ENCODE assay signal across 8 mouse cellular contexts in the genomic region with DNA sequence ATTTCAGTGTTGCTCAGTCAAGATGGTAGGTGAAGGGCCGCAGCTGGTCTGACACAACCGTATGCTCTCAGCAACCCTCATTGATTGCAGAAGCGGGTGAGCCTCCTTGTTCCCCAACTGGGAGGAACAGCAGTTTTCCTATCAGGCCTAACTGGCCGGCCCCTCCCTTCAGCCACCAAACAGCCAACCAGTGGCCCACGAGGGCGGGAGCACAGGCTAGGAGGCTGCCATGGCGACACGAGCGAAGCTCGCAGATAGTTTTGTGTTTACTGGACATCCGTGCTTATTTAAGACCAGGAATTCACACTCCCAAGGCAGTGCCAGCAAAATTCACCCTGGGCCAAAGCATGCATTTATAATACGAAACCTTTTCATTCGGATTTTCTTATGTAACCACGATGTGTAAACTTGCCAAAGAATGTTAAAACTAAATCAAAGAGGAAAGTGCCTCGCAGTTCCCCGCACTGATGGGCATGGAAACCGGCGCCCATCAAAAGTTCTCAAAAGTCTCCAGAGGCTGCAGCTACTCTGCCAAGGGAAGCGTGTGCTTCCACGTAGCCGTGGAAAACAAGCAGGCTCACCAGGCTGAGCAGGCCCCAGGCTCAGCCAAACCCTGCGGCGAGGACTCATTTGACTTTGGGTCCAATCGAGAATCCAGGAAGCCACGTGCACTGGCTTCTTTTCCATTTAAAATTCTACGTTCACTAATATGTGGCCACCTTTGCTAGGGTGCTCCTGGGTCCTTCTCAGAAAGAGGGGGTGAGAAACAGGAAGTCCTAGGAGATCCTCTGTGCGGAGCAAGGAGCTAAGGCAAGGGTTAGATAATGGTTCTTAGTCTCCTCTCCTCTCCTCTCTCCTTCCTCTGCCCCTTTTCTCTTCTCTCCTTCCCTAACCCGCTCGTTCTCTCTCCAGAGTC. TPM values are rescaled to one million over a fixed set of nuclear protein-coding genes. Genes with fewer than 3 reads are reported as not detected.
DNase-seq lines count a peak whose midpoint lies in the region; ATAC-seq and TF ChIP-seq lines count a peak whose summit lies in the region.

No protein-coding gene starts in this region.

- DNase-seq in MEL (ENCODE audit: low read depth, low spot score), result peak; percentile 93
- peak; percentile 60 to 71 for DNase-seq in cerebellum, adult 18-20 months
- peak; percentile 89 for DNase-seq in forebrain, embryonic 14.5 days (ENCODE audit: low spot score)
- peak; percentile 82 to 85 for DNase-seq in heart, postnatal 10 days
- DNase-seq in kidney, postnatal 4 days, result peak; percentile 84 to 90
- peak; percentile 56 to 64 (median 61) for DNase-seq in liver, embryonic 14.5 days (ENCODE audit: low read depth in 3 of 3, low spot score in 3 of 3)
- DNase-seq in neural tube, embryonic 10.5 days (ENCODE audit: extremely low spot score, low spot score), result peak; percentile 79

- 10% methylated on average over 29 of the region's 29 CpGs for WGBS in forebrain, embryonic 14.5 days
- WGBS in liver, embryonic 14.5 days (ENCODE audit: insufficient replicate concordance), result 7% methylated on average over 29 of the region's 29 CpGs
- 11% methylated on average over 29 of the region's 29 CpGs for WGBS in stomach, embryonic 14.5 days

- TF ChIP-seq CTCF in MEL (IDR thresholded peaks at IDR 0.05 in 2 of 3, conservative IDR thresholded peaks at IDR 0.05 in 1 of 3; ENCODE audit: control insufficient read depth in 1 of 3, insufficient read depth in 1 of 3, low read depth in 2 of 3, low read length in 3 of 3, poor library complexity in 1 of 3, severe bottlenecking in 1 of 3), result no peak
- TF ChIP-seq CTCF in liver, embryonic 14.5 days (IDR thresholded peaks at IDR 0.05; ENCODE audit: low read depth), result no peak

- peak in 1 of 2 experiments; percentile 28; a peak in 1 of 4 replicates for TF ChIP-seq EP300 in MEL (IDR thresholded peaks at IDR 0.05; ENCODE audit: low read depth in 1 of 2, low read length in 2 of 2)
- TF ChIP-seq EP300 in liver, embryonic 14.5 days (IDR thresholded peaks at IDR 0.05; ENCODE audit: low read depth), result no peak

- H3K79me2 ChIP-seq in MEL (ENCODE audit: control insufficient read depth, insufficient read depth, low read length, poor library complexity), result no peaks in the 10 kb centered on the region

- peak overlapping the region; percentile 63 for H3K9ac ChIP-seq in MEL (ENCODE audit: control insufficient read depth, low read depth, low read length, poor library complexity, severe bottlenecking)
- peak overlapping the region; percentile 45 for H3K9ac ChIP-seq in forebrain, embryonic 14.5 days (ENCODE audit: low read length)
- peak overlapping the region; percentile 15; the same call in 1 of the 2 replicates for H3K9ac ChIP-seq in liver, embryonic 14.5 days (replicated peaks)
- no peak overlapping the region for H3K9ac ChIP-seq in stomach, embryonic 14.5 days (replicated peaks; ENCODE audit: low read depth, low read length)

- H3K4me2 ChIP-seq in forebrain, embryonic 14.5 days (ENCODE audit: low read length), result peak overlapping the region; percentile 55
- H3K4me2 ChIP-seq in liver, embryonic 14.5 days (ENCODE audit: low read depth), result peak overlapping the region; percentile 70
- peak overlapping the region; percentile 55 for H3K4me2 ChIP-seq in stomach, embryonic 14.5 days (replicated peaks; ENCODE audit: low read depth, low read length)

- peak overlapping the region; percentile 47 for H3K27ac ChIP-seq in MEL (ENCODE audit: control insufficient read depth, low read depth, low read length)
- no peak overlapping the region for H3K27ac ChIP-seq in forebrain, embryonic 14.5 days (ENCODE audit: low read depth, low read length)
- no peak overlapping the region for H3K27ac ChIP-seq in liver, embryonic 14.5 days
- peak overlapping the region; percentile 77; the same call in 1 of the 2 replicates for H3K27ac ChIP-seq in stomach, embryonic 14.5 days (ENCODE audit: low read length)

- peak in 1 of 2 experiments; percentile 62; a peak in 1 of 4 replicates for TF ChIP-seq POLR2A in MEL (IDR thresholded peaks at IDR 0.05; ENCODE audit: control insufficient read depth in 1 of 2, insufficient read depth in 1 of 2, low read depth in 1 of 2, low read length in 2 of 2, poor library complexity in 1 of 2)

- peaks cover 0 to 11% of the 10 kb centered on the region in 2 experiments; a peak in 2 of 4 replicates for H3K36me3 ChIP-seq in MEL (ENCODE audit: control insufficient read depth in 1 of 2, insufficient read depth in 2 of 2, low read length in 2 of 2)
- no peaks in the 10 kb centered on the region for H3K36me3 ChIP-seq in forebrain, embryonic 14.5 days (ENCODE audit: control insufficient read depth, insufficient read depth, low read length)
- no peaks in the 10 kb centered on the region for H3K36me3 ChIP-seq in liver, embryonic 14.5 days (replicated peaks; ENCODE audit: control insufficient read depth, insufficient read depth, low read depth)
- H3K36me3 ChIP-seq in stomach, embryonic 14.5 days (ENCODE audit: control insufficient read depth, insufficient read depth, low read length), result no peaks in the 10 kb centered on the region

- TF ChIP-seq RAD21 in MEL (IDR thresholded peaks at IDR 0.05; ENCODE audit: low read depth, low read length), result no peak

- intact Hi-C loops in heart, postnatal 10 days (cut with DNase I), result no loop called here

- peak; percentile 97 for ATAC-seq in forebrain, embryonic 14.5 days
- peak; percentile 72 for ATAC-seq in liver, embryonic 14.5 days (ENCODE audit: insufficient read depth)
- ATAC-seq in stomach, embryonic 14.5 days (ENCODE audit: insufficient number of reproducible peaks, insufficient read depth, low FRiP score, low read depth), result peak; percentile 86

- no peaks in the 10 kb centered on the region for H3K27me3 ChIP-seq in MEL (ENCODE audit: control insufficient read depth in 1 of 2, insufficient read depth in 2 of 2, low read length in 2 of 2)
- H3K27me3 ChIP-seq in forebrain, embryonic 14.5 days (replicated peaks; ENCODE audit: control insufficient read depth, insufficient read depth, low read length), result no peaks in the 10 kb centered on the region
- no peaks in the 10 kb centered on the region for H3K27me3 ChIP-seq in liver, embryonic 14.5 days (ENCODE audit: control insufficient read depth, insufficient read depth, low read length)
- H3K27me3 ChIP-seq in stomach, embryonic 14.5 days (ENCODE audit: control insufficient read depth, insufficient read depth, low read length), result no peaks in the 10 kb centered on the region

- H3K9me3 ChIP-seq in MEL (replicated peaks; ENCODE audit: insufficient read depth, low read length), result no peaks in the 10 kb centered on the region
- no peaks in the 10 kb centered on the region for H3K9me3 ChIP-seq in forebrain, embryonic 14.5 days (replicated peaks; ENCODE audit: control insufficient read depth, low read length)
- no peaks in the 10 kb centered on the region for H3K9me3 ChIP-seq in liver, embryonic 14.5 days (ENCODE audit: control insufficient read depth, low read length)
- H3K9me3 ChIP-seq in stomach, embryonic 14.5 days (ENCODE audit: control insufficient read depth, low read depth, low read length), result no peaks in the 10 kb centered on the region

- peak overlapping the region; percentile 65 to 87 for H3K4me3 ChIP-seq in MEL (ENCODE audit: control insufficient read depth in 1 of 2, insufficient read depth in 1 of 2, low read depth in 2 of 2, low read length in 2 of 2)
- H3K4me3 ChIP-seq in forebrain, embryonic 14.5 days (ENCODE audit: low read depth, low read length), result peak overlapping the region; percentile 30
- H3K4me3 ChIP-seq in liver, embryonic 14.5 days (ENCODE audit: insufficient read depth in 1 of 2, low read depth in 2 of 2, low read length in 2 of 2), result peak overlapping the region; percentile 34 to 42
- peak overlapping the region; percentile 15 for H3K4me3 ChIP-seq in stomach, embryonic 14.5 days (ENCODE audit: low read depth, low read length)

- H3K4me1 ChIP-seq in MEL (ENCODE audit: control insufficient read depth in 1 of 2, insufficient read depth in 2 of 2, low read length in 2 of 2), result peaks cover 5 to 11% of the 10 kb centered on the region in 2 experiments; a peak in 3 of 4 replicates
- 0 out of 2 replicates have a peak, but pooled peaks cover 7% of the 10 kb centered on the region for H3K4me1 ChIP-seq in forebrain, embryonic 14.5 days (ENCODE audit: control insufficient read depth, insufficient read depth, low read length)
- H3K4me1 ChIP-seq in liver, embryonic 14.5 days (replicated peaks; ENCODE audit: control insufficient read depth in 2 of 2, insufficient read depth in 2 of 2, low read length in 1 of 2), result peaks cover 13 to 28% of the 10 kb centered on the region in 2 experiments
- H3K4me1 ChIP-seq in stomach, embryonic 14.5 days (ENCODE audit: control insufficient read depth, insufficient read depth, low read length), result peaks cover 37% of the 10 kb centered on the region; the same call in 1 of the 2 replicates

TF ChIP-seq in MEL, 35 proteins besides CTCF, POLR2A, EP300 and RAD21 (continues in another document):
- TF ChIP-seq MAZ (IDR thresholded peaks at IDR 0.05; ENCODE audit: low read depth, low read length) (peak; percentile 62), UBTF (IDR thresholded peaks at IDR 0.05; ENCODE audit: borderline replicate concordance, insufficient read depth, low read depth, low read length) (no peak), MXI1 (IDR thresholded peaks at IDR 0.05; ENCODE audit: low read depth, low read length) (peak; percentile 90), ETS1 (IDR thresholded peaks at IDR 0.05; ENCODE audit: low read depth, low read length) (no peak), POLR2AphosphoS2 (IDR thresholded peaks at IDR 0.05; ENCODE audit: low read length) (no peak), JUND (IDR thresholded peaks at IDR 0.05; ENCODE audit: low read depth, low read length) (no peak)

RNA-seq across cellular contexts. Expression of a gene that starts 51.7 kb away (rescaled TPM):
- total RNA-seq in MEL (2012; rRNA removed), result not detected in 2 replicates
- not detected for polyA plus RNA-seq in MEL (2012; ENCODE audit: insufficient read depth in 1 of 2, insufficient read length in 2 of 2, low read depth in 1 of 2, low replicate concordance in 2 of 2, missing spikeins in 1 of 2)
- 0.38 TPM in 1 of 2 replicates, not detected in the other for polyA plus RNA-seq in forebrain, embryonic 14.5 days (2014; fragmentation: Nextera tagmentation; extraction: Ambion mirVana)
- not detected for total RNA-seq in heart, postnatal 10 days (2021)
- polyA plus RNA-seq in liver, embryonic 14.5 days (2012; rRNA removed), result not detected in 2 replicates
- polyA plus RNA-seq in liver, embryonic 14.5 days (2014; fragmentation: Nextera tagmentation; extraction: Ambion mirVana), result not detected in 2 replicates
- 0.55 and 0.65 TPM in 2 replicates for polyA plus RNA-seq in stomach, embryonic 14.5 days (2014; fragmentation: Nextera tagmentation; extraction: Ambion mirVana)

RNA-seq across cellular contexts. Expression of a gene that starts 57.2 kb away (rescaled TPM):
- 3.8 and 4.0 TPM in 2 replicates for total RNA-seq in MEL (2012; rRNA removed)
- polyA plus RNA-seq in MEL (2012; ENCODE audit: insufficient read depth in 1 of 2, insufficient read length in 2 of 2, low read depth in 1 of 2, low replicate concordance in 2 of 2, missing spikeins in 1 of 2), result 1 to 10 TPM in 1 of 2 experiments, not detected in 1; 4.2 TPM
- polyA plus RNA-seq in forebrain, embryonic 14.5 days (2014; fragmentation: Nextera tagmentation; extraction: Ambion mirVana), result 4.6 and 6.3 TPM in 2 replicates
- 1 to 10 TPM in 1 of 2 experiments, under 1 TPM in 1; 0.96 to 1.2 TPM for total RNA-seq in heart, postnatal 10 days (2021)
- polyA plus RNA-seq in liver, embryonic 14.5 days (2012; rRNA removed), result 1.3 and 1.4 TPM in 2 replicates
- polyA plus RNA-seq in liver, embryonic 14.5 days (2014; fragmentation: Nextera tagmentation; extraction: Ambion mirVana), result 2.6 and 2.8 TPM in 2 replicates
- polyA plus RNA-seq in stomach, embryonic 14.5 days (2014; fragmentation: Nextera tagmentation; extraction: Ambion mirVana), result 22.5 and 23.6 TPM in 2 replicates

Comparison
In these comparisons a context has a peak if more than half of its experiments do, and no peak if none do; other contexts are left out.
1. H3K27ac ChIP-seq: peak in MEL (single experiment) and stomach, embryonic 14.5 days (single experiment); none in forebrain, embryonic 14.5 days (single experiment) and liver, embryonic 14.5 days (single experiment).
2. H3K4me3 ChIP-seq: peak in every context shown above with its lines; median percentile 76 in MEL; 38 in liver, embryonic 14.5 days; 30 in forebrain, embryonic 14.5 days; 15 in stomach, embryonic 14.5 days.
3. Peak in every context shown above with its lines, with median percentiles within 50 percentile points of each other: DNase-seq, ATAC-seq and H3K4me2 ChIP-seq.